Comparison of ENCODE assay signal across 17 mouse cellular contexts in genomic region chr4:127172119-127172518, GRCm38 (mm10). TPM values are rescaled to one million over a fixed set of nuclear protein-coding genes. Genes with fewer than 3 reads are reported as not detected.
A peak's percentile ranks its signal among the peaks of the same experiment; 100 is the strongest.
DNase-seq lines count a peak whose midpoint lies in the region; ATAC-seq and TF ChIP-seq lines count a peak whose summit lies in the region.
"Had no signal": no experiment of that assay in that cellular context is flagged by ENCODE, and none has a peak within 500 bp of the region (broad histone marks: within the 10 kb centered on the region; RNA-seq: fewer than 3 reads in every experiment).

No protein-coding gene starts in this region.

- TF ChIP-seq CTCF in cerebellum, adult 2 months (IDR thresholded peaks at IDR 0.05; ENCODE audit: borderline replicate concordance, insufficient read depth, low read depth, low read length) = no peak
- no peak for TF ChIP-seq CTCF in midbrain, postnatal 0 days (IDR thresholded peaks at IDR 0.05)
- no peak for TF ChIP-seq CTCF in olfactory bulb, adult 2 months (IDR thresholded peaks at IDR 0.05; ENCODE audit: insufficient read depth, low read depth, low read length)
- TF ChIP-seq CTCF in heart, adult 2 months (IDR thresholded peaks at IDR 0.05) = no peak

- no peaks in the 10 kb centered on the region for H3K79me2 ChIP-seq in heart, adult 2 months (replicated peaks; ENCODE audit: control insufficient read depth, insufficient read depth, low read length)

- peak; percentile 21 to 29 for DNase-seq in cerebellum, adult 2 months
- no peak for DNase-seq in cerebellum, adult 8-10 months
- no peak for DNase-seq in hindbrain, embryonic 11.5 days (ENCODE audit: low spot score)
- no peak for DNase-seq in midbrain, postnatal 0 days (ENCODE audit: low spot score)
- no peak for DNase-seq in midbrain, embryonic 11.5 days (ENCODE audit: low spot score, missing footprints)
- no peak for DNase-seq in heart, adult 2 months
- DNase-seq: adrenal gland, adult 8-10 months; gastrocnemius, postnatal 14 days; kidney, adult 8-10 months; kidney, postnatal 36 days; layer of hippocampus, postnatal 36 days; thymus, adult 18-20 months had no signal

- WGBS in cerebellum, adult 2 months = 21% methylated on average over 7 of the region's 7 CpGs
- 15% methylated on average over 7 of the region's 7 CpGs for WGBS in hindbrain, embryonic 15.5 days
- 14% methylated on average over 7 of the region's 7 CpGs for WGBS in hindbrain, embryonic 11.5 days
- WGBS in midbrain, postnatal 0 days = 8% methylated on average over 7 of the region's 7 CpGs
- WGBS in midbrain, embryonic 11.5 days = 24% methylated on average over 7 of the region's 7 CpGs
- 7% methylated on average over 7 of the region's 7 CpGs for WGBS in olfactory bulb, adult 2 months
- 24% methylated on average over 7 of the region's 7 CpGs for WGBS in heart, adult 2 months

- intact Hi-C loops in heart, adult 2 months (cut with DNase I) = no loop called here

- H3K4me2 ChIP-seq in hindbrain, embryonic 15.5 days = peak overlapping the region; percentile 38
- H3K4me2 ChIP-seq in hindbrain, embryonic 11.5 days (replicated peaks; ENCODE audit: low read depth, low read length) = no peak overlapping the region
- peak overlapping the region; percentile 7 for H3K4me2 ChIP-seq in midbrain, postnatal 0 days (ENCODE audit: low read depth, low read length, poor library complexity, severe bottlenecking)
- H3K4me2 ChIP-seq in midbrain, embryonic 11.5 days = no peak overlapping the region
- H3K4me2 ChIP-seq: limb, embryonic 13.5 days had no signal

- no peak overlapping the region for H3K27ac ChIP-seq in cerebellum, adult 2 months (ENCODE audit: insufficient read depth, low read length)
- no peak overlapping the region for H3K27ac ChIP-seq in hindbrain, embryonic 15.5 days (replicated peaks)
- no peak overlapping the region for H3K27ac ChIP-seq in hindbrain, embryonic 11.5 days (ENCODE audit: low read depth, low read length)
- H3K27ac ChIP-seq in midbrain, postnatal 0 days (ENCODE audit: low read depth, low read length) = no peak overlapping the region
- no peak overlapping the region for H3K27ac ChIP-seq in midbrain, embryonic 11.5 days (ENCODE audit: low read depth, low read length)
- peak overlapping the region; percentile 91 for H3K27ac ChIP-seq in olfactory bulb, adult 2 months (ENCODE audit: insufficient read depth, low read depth, low read length)
- H3K27ac ChIP-seq in heart, adult 2 months = no peak overlapping the region
- H3K27ac ChIP-seq: limb, embryonic 13.5 days; liver, embryonic 14.5 days had no signal

- no peak for ATAC-seq in hindbrain, embryonic 15.5 days (ENCODE audit: low FRiP score, low read depth)
- ATAC-seq in hindbrain, embryonic 11.5 days (ENCODE audit: low FRiP score) = no peak
- no peak for ATAC-seq in midbrain, postnatal 0 days (ENCODE audit: low FRiP score)
- ATAC-seq in midbrain, embryonic 11.5 days (ENCODE audit: low FRiP score) = no peak

- peaks cover 48% of the 10 kb centered on the region for H3K4me1 ChIP-seq in cerebellum, adult 2 months (ENCODE audit: control insufficient read depth, insufficient read depth, low read length)
- H3K4me1 ChIP-seq in hindbrain, embryonic 15.5 days (replicated peaks) = peaks cover 61% of the 10 kb centered on the region
- peaks cover 6% of the 10 kb centered on the region; the same call in 1 of the 2 replicates for H3K4me1 ChIP-seq in hindbrain, embryonic 11.5 days (replicated peaks; ENCODE audit: control insufficient read depth, insufficient read depth, low read length)
- H3K4me1 ChIP-seq in midbrain, postnatal 0 days (ENCODE audit: insufficient read depth, low read length) = peaks cover 21% of the 10 kb centered on the region; the same call in 1 of the 2 replicates
- H3K4me1 ChIP-seq in midbrain, embryonic 11.5 days (ENCODE audit: control insufficient read depth, insufficient read depth, low read length) = peaks cover 5% of the 10 kb centered on the region; the same call in 1 of the 2 replicates
- H3K4me1 ChIP-seq in olfactory bulb, adult 2 months (ENCODE audit: control insufficient read depth, insufficient read depth, low read length) = peaks cover 35% of the 10 kb centered on the region
- H3K4me1 ChIP-seq in heart, adult 2 months (ENCODE audit: control insufficient read depth, insufficient read depth, low read length) = peaks cover 2% of the 10 kb centered on the region; the same call in 1 of the 2 replicates

- no peak overlapping the region for H3K9ac ChIP-seq in hindbrain, embryonic 15.5 days
- no peak overlapping the region for H3K9ac ChIP-seq in hindbrain, embryonic 11.5 days (ENCODE audit: low read depth, low read length)
- H3K9ac ChIP-seq in midbrain, postnatal 0 days (replicated peaks; ENCODE audit: low read length, poor library complexity, severe bottlenecking) = peak overlapping the region; percentile 9; the same call in 1 of the 2 replicates
- H3K9ac ChIP-seq in midbrain, embryonic 11.5 days (ENCODE audit: low read length) = no peak overlapping the region
- H3K9ac ChIP-seq in heart, adult 2 months (ENCODE audit: low read depth, low read length) = no peak overlapping the region
- H3K9ac ChIP-seq: limb, embryonic 13.5 days; liver, embryonic 14.5 days had no signal

- no peaks in the 10 kb centered on the region for H3K9me3 ChIP-seq in hindbrain, embryonic 15.5 days
- no peaks in the 10 kb centered on the region for H3K9me3 ChIP-seq in hindbrain, embryonic 11.5 days (ENCODE audit: control insufficient read depth, low read length)
- no peaks in the 10 kb centered on the region for H3K9me3 ChIP-seq in midbrain, postnatal 0 days (ENCODE audit: low read length)
- no peaks in the 10 kb centered on the region for H3K9me3 ChIP-seq in midbrain, embryonic 11.5 days (ENCODE audit: control insufficient read depth, low read length)
- H3K9me3 ChIP-seq: limb, embryonic 13.5 days had no signal

- TF ChIP-seq POLR2A in cerebellum, adult 2 months (IDR thresholded peaks at IDR 0.05; ENCODE audit: borderline replicate concordance, insufficient read depth, low read length) = no peak
- TF ChIP-seq POLR2A in olfactory bulb, adult 2 months (IDR thresholded peaks at IDR 0.05; ENCODE audit: insufficient read depth, low read depth, low read length) = no peak
- no peak for TF ChIP-seq POLR2A in heart, adult 2 months (IDR thresholded peaks at IDR 0.05; ENCODE audit: insufficient read depth, low read depth, low read length)

- H3K36me3 ChIP-seq in hindbrain, embryonic 15.5 days = no peaks in the 10 kb centered on the region
- H3K36me3 ChIP-seq in hindbrain, embryonic 11.5 days (ENCODE audit: control insufficient read depth, insufficient read depth, low read length) = no peaks in the 10 kb centered on the region
- H3K36me3 ChIP-seq in midbrain, postnatal 0 days (ENCODE audit: insufficient read depth, low read length) = no peaks in the 10 kb centered on the region
- H3K36me3 ChIP-seq in midbrain, embryonic 11.5 days (ENCODE audit: control insufficient read depth, insufficient read depth, low read length) = no peaks in the 10 kb centered on the region
- no peaks in the 10 kb centered on the region for H3K36me3 ChIP-seq in heart, adult 2 months (ENCODE audit: control insufficient read depth, insufficient read depth, low read length)
- H3K36me3 ChIP-seq: limb, embryonic 13.5 days had no signal

- TF ChIP-seq EP300 in heart, adult 2 months (IDR thresholded peaks at IDR 0.05; ENCODE audit: insufficient read depth, low read depth, low read length) = no peak

- H3K27me3 ChIP-seq in cerebellum, adult 2 months (ENCODE audit: control insufficient read depth, insufficient read depth, low read length) = no peaks in the 10 kb centered on the region
- H3K27me3 ChIP-seq in hindbrain, embryonic 15.5 days = no peaks in the 10 kb centered on the region
- peaks cover 2% of the 10 kb centered on the region; the same call in 1 of the 2 replicates for H3K27me3 ChIP-seq in hindbrain, embryonic 11.5 days (ENCODE audit: control insufficient read depth, insufficient read depth, low read length)
- H3K27me3 ChIP-seq in midbrain, postnatal 0 days (ENCODE audit: insufficient read depth, low read length) = no peaks in the 10 kb centered on the region
- H3K27me3 ChIP-seq in midbrain, embryonic 11.5 days (ENCODE audit: control insufficient read depth, insufficient read depth, low read length) = peaks cover 16% of the 10 kb centered on the region
- peaks cover 9% of the 10 kb centered on the region for H3K27me3 ChIP-seq in heart, adult 2 months (ENCODE audit: control insufficient read depth, insufficient read depth, low read length)

- peak overlapping the region; percentile 24 for H3K4me3 ChIP-seq in cerebellum, adult 2 months (replicated peaks; ENCODE audit: insufficient read depth, low read depth, low read length)
- 0 out of 2 replicates have a peak overlapping the region, but pooled peaks have one; percentile 11 for H3K4me3 ChIP-seq in hindbrain, embryonic 15.5 days
- H3K4me3 ChIP-seq in hindbrain, embryonic 11.5 days (ENCODE audit: low read depth, low read length) = no peak overlapping the region
- no peak overlapping the region for H3K4me3 ChIP-seq in midbrain, postnatal 0 days (ENCODE audit: low read depth, low read length)
- no peak overlapping the region for H3K4me3 ChIP-seq in midbrain, embryonic 11.5 days (ENCODE audit: low read depth, low read length)
- peak overlapping the region; percentile 35 for H3K4me3 ChIP-seq in olfactory bulb, adult 2 months (ENCODE audit: insufficient read depth, low read depth, low read length)
- no peak overlapping the region for H3K4me3 ChIP-seq in heart, adult 2 months
- H3K4me3 ChIP-seq: limb, embryonic 13.5 days had no signal

RNA-seq across cellular contexts. Expression of gene Dlgap3, which starts 3.1 kb away (rescaled TPM):
- 56.1 and 59.8 TPM in 2 replicates for polyA plus RNA-seq in cerebellum, adult 2 months (2012; rRNA removed)
- 24.9 and 32.0 TPM in 2 replicates for polyA plus RNA-seq in hindbrain, embryonic 15.5 days (2015; fragmentation: Nextera tagmentation; extraction: Ambion mirVana)
- 6.7 and 7.1 TPM in 2 replicates for polyA plus RNA-seq in hindbrain, embryonic 11.5 days (2014; fragmentation: Nextera tagmentation; extraction: Ambion mirVana)
- total RNA-seq in midbrain, postnatal 0 days (2014; rRNA removed) = 131 and 156 TPM in 2 replicates
- polyA plus RNA-seq in midbrain, postnatal 0 days (2015; fragmentation: Nextera tagmentation; extraction: Ambion mirVana) = 34.5 and 34.8 TPM in 2 replicates
- 4.0 and 4.4 TPM in 2 replicates for polyA plus RNA-seq in midbrain, embryonic 11.5 days (2014; fragmentation: Nextera tagmentation; extraction: Ambion mirVana)
- polyA plus RNA-seq in olfactory bulb, adult 2 months (2012; ENCODE audit: insufficient read depth, insufficient read length, low replicate concordance, missing spikeins) = not detected in 2 replicates
- total RNA-seq in heart, adult 2 months (2021) = under 1 TPM; 0.20 to 0.21 TPM
- polyA plus RNA-seq in heart, adult 2 months (2012; rRNA removed) = 0.09 and 0.21 TPM in 2 replicates
- total RNA-seq: megakaryocyte, adult 5-6 weeks had no signal

RNA-seq across cellular contexts. Expression of gene Tmem35b, which starts 48.6 kb away (rescaled TPM):
- 11.4 and 14.0 TPM in 2 replicates for polyA plus RNA-seq in cerebellum, adult 2 months (2012; rRNA removed)
- polyA plus RNA-seq in hindbrain, embryonic 15.5 days (2015; fragmentation: Nextera tagmentation; extraction: Ambion mirVana) = 17.4 and 17.6 TPM in 2 replicates
- polyA plus RNA-seq in hindbrain, embryonic 11.5 days (2014; fragmentation: Nextera tagmentation; extraction: Ambion mirVana) = 14.0 and 14.2 TPM in 2 replicates
- total RNA-seq in midbrain, postnatal 0 days (2014; rRNA removed) = 2.4 and 5.4 TPM in 2 replicates
- 12.8 and 14.0 TPM in 2 replicates for polyA plus RNA-seq in midbrain, postnatal 0 days (2015; fragmentation: Nextera tagmentation; extraction: Ambion mirVana)
- 14.3 and 16.0 TPM in 2 replicates for polyA plus RNA-seq in midbrain, embryonic 11.5 days (2014; fragmentation: Nextera tagmentation; extraction: Ambion mirVana)
- polyA plus RNA-seq in olfactory bulb, adult 2 months (2012; ENCODE audit: insufficient read depth, insufficient read length, low replicate concordance, missing spikeins) = not detected in 2 replicates
- 1 to 10 TPM; 1.4 to 2.0 TPM for total RNA-seq in heart, adult 2 months (2021)
- 5.6 TPM in 2 replicates for polyA plus RNA-seq in heart, adult 2 months (2012; rRNA removed)

Comparison
In these comparisons a context has a peak if more than half of its experiments do, and no peak if none do; other contexts are left out.
1. DNase-seq: peak in cerebellum, adult 2 months (2 of 2); none in cerebellum, adult 8-10 months (single experiment), hindbrain, embryonic 11.5 days (single experiment), midbrain, postnatal 0 days (single experiment), midbrain, embryonic 11.5 days (single experiment) and heart, adult 2 months (0 of 2).
2. H3K4me3 ChIP-seq: peak in cerebellum, adult 2 months (single experiment), hindbrain, embryonic 15.5 days (single experiment) and olfactory bulb, adult 2 months (single experiment); none in hindbrain, embryonic 11.5 days (single experiment), midbrain, postnatal 0 days (single experiment), midbrain, embryonic 11.5 days (single experiment) and heart, adult 2 months (single experiment).
3. H3K4me2 ChIP-seq: peak in hindbrain, embryonic 15.5 days (single experiment) and midbrain, postnatal 0 days (single experiment); none in hindbrain, embryonic 11.5 days (single experiment) and midbrain, embryonic 11.5 days (single experiment).